Mouse (Mus musculus) stomach, postnatal 0 days (tissue): ENCODE data around the gene Sebox.

ENCODE experiments used
- CTCF ChIP-seq: IDR thresholded peaks from 2 replicates; pipeline ENCODE4 v1.5.1; 2016; ENCODE audit warnings: antibody characterized with exemption, low read depth, mild to moderate bottlenecking, moderate library complexity
- EP300 ChIP-seq: optimal IDR thresholded peaks from 2 replicates; pipeline ENCODE3; 2016; ENCODE audit warnings: antibody characterized with exemption

- TF ChIP-seq CTCF (no peak), EP300 (no peak)
These were observed 35.3 kb upstream of the Sebox start for GRCm38 (mm10) chr11:78467932-78468331.
